Mouse (Mus musculus) ES-E14 (cell line): ENCODE measurements around the gene Zfp619.

Source experiments
- CHD2 ChIP-seq: IDR thresholded peaks from 2 replicates; pipeline ENCODE4 v1.6.1; 2014; ENCODE audit warnings: mild to moderate bottlenecking, low read depth, low read length, inconsistent platforms
- HCFC1 ChIP-seq: IDR thresholded peaks from 2 replicates; pipeline ENCODE4 v1.6.1; 2012; ENCODE audit warnings: low read length, inconsistent platforms, borderline replicate concordance; ENCODE audit not compliant: insufficient read depth
- ZC3H11A ChIP-seq: IDR thresholded peaks from 2 replicates; pipeline ENCODE4 v1.6.1; 2012; ENCODE audit warnings: low read depth, mild to moderate bottlenecking, inconsistent platforms, low read length, borderline replicate concordance
- ZNF384 ChIP-seq: IDR thresholded peaks from 2 replicates; pipeline ENCODE4 v1.6.1; 2012; ENCODE audit warnings: low read depth, low read length, inconsistent platforms

GRCm38 (mm10) chr7:39580066-39580465, 62.5 kb downstream of the Zfp619 start:
- TF ChIP-seq ZNF384 (no peak), HCFC1 (no peak), ZC3H11A (no peak), CHD2 (no peak)
